Mouse (Mus musculus) heart, postnatal 10 days (tissue): ENCODE measurements around the gene Sat2. TPM values are rescaled to one million over a fixed set of nuclear protein-coding genes. Genes with fewer than 3 reads are reported as not detected.
A peak's percentile ranks its signal among the peaks of the same experiment; 100 is the strongest.
"Not testable (repeated sequence)": the region's sequence is repeated elsewhere in the genome, so short reads cannot be mapped to it uniquely, and the experiment has no call there.

Experiments
- DNase-seq, 2 experiments: peaks; one replicate each; pipeline ENCODE4 v3.0.0; 2021
- intact Hi-C: fragments of 180-260 bp; cut with DNase I; formaldehyde crosslinking; loops from one replicate; pipeline ENCODE4 v1.15.1; 2025
- total RNA-seq, 2 experiments: library from RNA; stranded (reverse); gene quantifications; 2 replicates each; pipeline ENCODE4 v1.2.3; 2021

Gene Sat2
- total RNA-seq, 2 experiments from 2014 or later, result 4.3 to 4.7 TPM

GRCm38 (mm10) chr11:69624339-69624738 is 2.5 kb downstream of the Sat2 start:
- DNase-seq, intact Hi-C loops: not testable (repeated sequence)

DNA sequence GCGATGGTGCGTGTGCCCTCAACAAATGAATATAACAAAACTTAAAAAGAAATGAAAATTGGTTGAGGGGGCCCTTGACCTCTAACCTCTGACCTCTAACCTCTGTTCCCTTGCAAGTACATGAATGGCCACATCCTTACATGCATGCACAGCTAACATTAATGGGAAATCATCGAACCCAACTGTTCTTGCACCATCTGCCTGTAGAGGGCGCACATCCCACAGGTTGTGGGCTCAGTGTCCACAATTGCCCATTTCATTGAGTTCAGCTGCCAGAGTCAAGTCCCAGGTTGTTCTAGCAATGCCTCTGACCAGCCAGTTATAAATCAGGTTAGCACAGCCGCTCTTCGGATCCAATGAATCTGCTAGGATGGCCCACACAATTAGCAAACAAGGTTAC is 6.5 kb downstream of the Sat2 start:
- peak; percentile 68 to 86 for DNase-seq
- intact Hi-C loops, result no loop called here

- no peak for DNase-seq
- intact Hi-C loops, result no loop called here
Observed at GRCm38 (mm10) chr11:69629802-69630201, 8.0 kb downstream of the Sat2 start.

- intact Hi-C loops, result no loop called here
- DNase-seq, result peak; percentile 100
Observed at GRCm38 (mm10) chr11:69632284-69633089, 10.7 kb downstream of the Sat2 start, which contains the start of gene Fxr2. Fxr2 (plus strand) TSS chr11:69632990.

- no peak for DNase-seq
- intact Hi-C loops, result no loop called here
Observed at GRCm38 (mm10) chr11:69633128-69633866, 11.5 kb downstream of the Sat2 start.

GRCm38 (mm10) chr11:69635471-69635870 is 13.6 kb downstream of the Sat2 start:
- intact Hi-C loops, result no loop called here
- DNase-seq, result no peak

- intact Hi-C loops, result no loop called here
- no peak for DNase-seq
Observed at GRCm38 (mm10) chr11:69645860-69646259, 24.0 kb downstream of the Sat2 start.

DNA sequence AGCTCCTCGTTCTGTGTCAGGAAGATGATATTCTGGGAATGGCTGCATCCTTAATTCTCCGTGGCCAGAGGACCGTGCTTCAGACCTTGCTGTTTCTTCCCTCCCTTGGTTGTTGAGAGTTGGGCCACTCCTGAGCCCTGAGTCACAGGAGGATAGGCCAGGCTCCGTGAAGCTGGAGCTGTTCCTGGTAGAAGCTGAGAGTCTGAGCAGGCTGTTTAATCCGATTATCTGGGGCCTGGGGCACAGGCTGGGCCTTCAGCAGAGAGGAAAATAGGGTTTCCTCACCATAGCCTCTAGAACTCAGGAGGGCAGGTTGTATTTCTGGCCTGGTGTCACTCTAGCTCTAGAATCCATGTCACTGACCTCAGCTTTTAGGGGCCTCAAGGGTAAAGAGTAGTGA is 31.6 kb downstream of the Sat2 start:
- intact Hi-C loops, result no loop called here
- no peak for DNase-seq

GRCm38 (mm10) chr11:69654760-69655159 is 32.9 kb downstream of the Sat2 start:
- DNase-seq, result no peak
- intact Hi-C loops, result loop anchor here (2.0 kb wide), 1 partner anchor 18 kb away; no protein-coding TSS in a partner anchor

DNA sequence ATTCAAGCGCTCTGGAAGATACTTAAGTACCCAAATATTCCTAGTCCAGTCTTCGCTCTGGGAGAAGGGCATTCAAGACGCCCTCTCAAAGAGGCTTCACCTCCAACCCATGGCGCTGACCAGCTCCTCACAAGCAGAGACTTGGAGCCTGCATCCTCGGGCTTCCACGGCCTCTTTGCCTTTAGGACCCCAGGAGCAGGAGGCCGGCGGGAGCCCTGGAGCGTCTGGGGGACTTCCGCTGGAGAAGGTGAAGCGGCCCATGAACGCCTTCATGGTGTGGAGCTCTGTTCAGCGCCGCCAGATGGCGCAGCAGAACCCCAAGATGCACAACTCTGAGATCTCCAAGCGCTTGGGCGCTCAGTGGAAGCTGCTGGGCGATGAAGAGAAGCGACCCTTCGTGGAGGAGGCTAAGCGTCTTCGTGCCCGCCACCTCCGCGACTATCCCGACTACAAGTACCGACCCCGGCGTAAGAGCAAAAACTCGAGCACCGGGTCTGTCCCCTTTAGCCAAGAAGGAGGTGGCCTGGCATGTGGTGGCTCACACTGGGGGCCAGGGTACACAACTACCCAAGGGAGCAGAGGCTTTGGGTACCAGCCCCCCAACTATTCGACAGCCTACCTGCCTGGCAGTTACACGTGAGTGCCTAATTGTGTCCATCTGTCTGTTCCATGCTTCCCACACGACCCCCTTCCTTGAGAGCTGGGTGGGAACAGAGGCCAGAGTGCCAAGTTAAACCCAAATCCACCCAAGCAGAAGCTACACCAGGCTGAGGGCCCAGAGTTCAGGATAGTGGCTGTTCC is 33.6 kb downstream of the Sat2 start, which contains the start of gene Sox15:
Gene Sox15 (plus strand): TSS at position 51 of the 801 bp plus-strand sequence.
- intact Hi-C loops, result loop anchor here (2.0 kb wide), 1 partner anchor 19 kb away; no protein-coding TSS in a partner anchor
- DNase-seq, result peak; percentile 74 to 82

- DNase-seq, result no peak
- intact Hi-C loops, result no loop called here
Observed at GRCm38 (mm10) chr11:69656065-69656455, 34.2 kb downstream of the Sat2 start.

DNA sequence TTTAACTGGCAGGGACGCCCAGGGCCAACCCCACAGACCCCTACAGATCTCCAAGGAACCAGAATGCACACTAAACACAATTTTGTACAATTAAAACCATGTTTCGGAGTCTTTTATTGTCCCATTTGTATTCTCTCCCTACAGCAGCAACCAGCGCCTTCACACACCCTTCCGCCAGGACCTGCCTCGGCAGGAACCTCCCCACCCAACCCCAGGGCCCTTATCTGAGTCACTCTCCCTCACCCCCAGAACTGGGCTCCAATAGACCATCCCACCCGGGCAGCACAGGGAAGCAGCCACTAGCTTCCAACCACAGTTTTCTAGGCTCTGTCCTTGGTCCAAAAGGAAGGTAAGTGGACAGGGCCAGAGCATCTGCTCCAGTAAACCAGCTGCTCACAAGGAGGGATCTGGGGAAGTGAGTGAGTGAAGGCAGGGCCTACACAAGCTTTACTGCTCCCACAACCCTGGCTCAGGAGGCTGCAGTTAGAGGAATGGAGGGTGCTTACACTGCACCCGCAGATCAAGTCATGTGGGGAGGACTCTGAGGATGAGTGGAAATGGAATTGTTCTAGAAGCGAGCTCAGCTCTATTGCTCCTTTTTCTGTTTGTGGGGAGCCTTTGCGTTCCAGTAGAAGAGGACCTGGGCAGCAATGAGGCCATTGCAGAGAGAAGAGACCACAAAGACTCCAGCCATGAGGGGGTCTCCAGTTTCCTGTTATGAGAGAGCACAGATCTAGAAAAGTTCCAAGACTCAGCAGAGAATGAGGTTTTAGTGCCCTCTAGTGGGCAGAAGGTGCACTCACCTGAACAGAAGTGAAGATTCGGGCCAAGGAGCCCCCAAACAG is 35.0 kb downstream of the Sat2 start:
- peak; percentile 47 to 70 for DNase-seq
- intact Hi-C loops, result no loop called here

DNA sequence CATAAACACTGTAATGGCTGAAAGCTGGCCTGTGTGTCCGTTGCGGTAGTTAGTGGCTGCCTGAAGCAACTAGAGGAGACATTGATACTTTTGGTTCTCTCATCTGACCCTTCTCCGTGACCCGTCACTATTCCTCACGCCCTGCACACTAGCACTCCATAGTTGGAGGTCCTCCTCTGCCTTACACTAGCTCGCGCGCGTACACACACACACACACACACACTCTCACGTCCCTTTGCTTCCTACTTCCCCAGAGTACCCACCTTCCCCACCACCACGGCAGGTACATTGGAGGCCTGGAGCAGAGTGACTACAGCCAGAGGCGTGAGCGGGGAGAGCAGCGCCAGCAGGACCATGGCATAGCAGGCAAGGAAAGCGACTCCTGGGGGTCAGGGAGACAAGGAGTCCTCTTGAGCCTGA is 35.6 kb downstream of the Sat2 start:
- intact Hi-C loops, result no loop called here
- no peak for DNase-seq

DNA sequence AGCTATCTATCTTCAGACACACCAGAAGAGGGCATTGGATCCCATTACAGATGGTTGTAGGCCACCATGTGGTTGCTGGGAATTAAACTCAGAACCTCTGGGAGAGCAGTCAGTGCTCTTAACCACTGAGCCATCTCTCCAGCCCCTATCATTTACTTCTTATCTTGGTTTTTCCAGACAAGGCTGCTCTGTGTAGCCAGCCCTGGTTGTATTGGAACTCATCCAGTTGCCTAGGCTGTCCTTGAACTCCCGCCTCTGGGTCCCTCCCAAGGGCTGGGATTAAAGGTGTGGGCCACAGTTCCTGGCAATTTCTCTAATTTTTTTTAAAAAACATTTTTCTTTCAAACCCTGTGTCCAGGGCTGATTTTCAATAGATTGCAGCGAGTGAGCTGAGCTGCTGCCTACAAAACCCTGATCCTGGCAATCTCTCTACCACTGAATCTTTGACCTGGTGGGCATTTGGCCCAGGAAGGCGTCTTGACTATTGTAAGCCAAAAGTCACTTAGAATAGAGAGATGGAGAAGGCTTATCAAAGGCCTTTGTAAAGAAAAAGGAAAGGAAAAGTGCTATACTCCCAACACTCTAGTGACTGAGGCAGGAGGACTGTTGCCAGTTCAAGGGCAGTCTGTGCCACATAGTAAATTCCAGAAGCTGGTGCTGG is 39.5 kb downstream of the Sat2 start:
- intact Hi-C loops, result no loop called here

GRCm38 (mm10) chr11:69662213-69662966 is 40.6 kb downstream of the Sat2 start, which contains the start of gene Mpdu1:
Mpdu1 (minus strand) TSS chr11:69662642.
- intact Hi-C loops, result loop anchor here (1.0 kb wide), 1 partner anchor 10 kb away; the partner anchor contains the start of gene Eif4a1
- peak; percentile 96 for DNase-seq

More for the DNA sequence above, 39.5 kb downstream of the Sat2 start:
- DNase-seq, result peak in 1 of 2 experiments; percentile 42

- DNase-seq, result no peak
- intact Hi-C loops, result loop anchor here (1.0 kb wide), 1 partner anchor 9 kb away; the partner anchor contains the start of gene Eif4a1
Observed at GRCm38 (mm10) chr11:69662967-69663671, 41.3 kb downstream of the Sat2 start.

- peak in 1 of 2 experiments; percentile 41 for DNase-seq
- intact Hi-C loops, result no loop called here
Observed at GRCm38 (mm10) chr11:69663795-69664194, 42.0 kb downstream of the Sat2 start.

GRCm38 (mm10) chr11:69664841-69665240 is 43.0 kb downstream of the Sat2 start:
- intact Hi-C loops, result no loop called here
- no peak for DNase-seq
